Mouse (Mus musculus): Measurements from ENCODE around the gene Rgl2. TPM values are rescaled to one million over a fixed set of nuclear protein-coding genes. Genes with fewer than 3 reads are reported as not detected.
A peak's percentile ranks its signal among the peaks of the same experiment; 100 is the strongest.
"Not testable (repeated sequence)": the region's sequence is repeated elsewhere in the genome, so short reads cannot be mapped to it uniquely, and the experiment has no call there.

Rgl2 gene
- polyA plus RNA-seq, 1 experiment from 2014 or later = 39.8 TPM

- ATAC-seq (ENCODE audit: insufficient number of reproducible peaks, insufficient read depth, low FRiP score, low read depth) = no peak
- Histone ChIP-seq H3K4me1 (ENCODE audit: control insufficient read depth, insufficient read depth, low read length) (peaks cover 21% of the 10 kb centered on the region; the same call in 1 of the 2 replicates), H3K9me3 (ENCODE audit: control insufficient read depth, low read depth, low read length) (no peaks in the 10 kb centered on the region), H3K27me3 (ENCODE audit: control insufficient read depth, insufficient read depth, low read length) (no peaks in the 10 kb centered on the region), H3K4me2 (replicated peaks; ENCODE audit: low read depth, low read length) (no peak overlapping the region), H3K9ac (replicated peaks; ENCODE audit: low read depth, low read length) (no peak overlapping the region), H3K27ac (ENCODE audit: low read length) (no peak overlapping the region), H3K4me3 (ENCODE audit: low read depth, low read length) (no peak overlapping the region), H3K36me3 (ENCODE audit: control insufficient read depth, insufficient read depth, low read length) (peaks cover 46% of the 10 kb centered on the region)
- 85% methylated on average over 22 of the region's 22 CpGs for WGBS
Measured at GRCm38 (mm10) chr17:33948090-33948904, 19.0 kb downstream of the Rgl2 start.

- 84% methylated on average over 19 of the region's 19 CpGs for WGBS
- Histone ChIP-seq H3K9ac (replicated peaks; ENCODE audit: low read depth, low read length) (no peak overlapping the region), H3K36me3 (ENCODE audit: control insufficient read depth, insufficient read depth, low read length) (peaks cover 44% of the 10 kb centered on the region), H3K4me2 (replicated peaks; ENCODE audit: low read depth, low read length) (no peak overlapping the region), H3K27me3 (ENCODE audit: control insufficient read depth, insufficient read depth, low read length) (no peaks in the 10 kb centered on the region), H3K27ac (ENCODE audit: low read length) (no peak overlapping the region), H3K4me3 (ENCODE audit: low read depth, low read length) (no peak overlapping the region), H3K9me3 (ENCODE audit: control insufficient read depth, low read depth, low read length) (no peaks in the 10 kb centered on the region), H3K4me1 (ENCODE audit: control insufficient read depth, insufficient read depth, low read length) (peaks cover 28% of the 10 kb centered on the region; the same call in 1 of the 2 replicates)
- no peak for ATAC-seq (ENCODE audit: insufficient number of reproducible peaks, insufficient read depth, low FRiP score, low read depth)
Measured at GRCm38 (mm10) chr17:33948905-33949537, 19.7 kb downstream of the Rgl2 start.

- ATAC-seq (ENCODE audit: insufficient number of reproducible peaks, insufficient read depth, low FRiP score, low read depth) = no peak
- Histone ChIP-seq H3K36me3 (ENCODE audit: control insufficient read depth, insufficient read depth, low read length) (peaks cover 37% of the 10 kb centered on the region), H3K4me3 (ENCODE audit: low read depth, low read length) (peak overlapping the region; percentile 41), H3K9me3 (ENCODE audit: control insufficient read depth, low read depth, low read length) (no peaks in the 10 kb centered on the region), H3K27me3 (ENCODE audit: control insufficient read depth, insufficient read depth, low read length) (no peaks in the 10 kb centered on the region), H3K9ac (replicated peaks; ENCODE audit: low read depth, low read length) (no peak overlapping the region), H3K4me1 (ENCODE audit: control insufficient read depth, insufficient read depth, low read length) (peaks cover 34% of the 10 kb centered on the region; the same call in 1 of the 2 replicates), H3K4me2 (replicated peaks; ENCODE audit: low read depth, low read length) (peak overlapping the region; percentile 83), H3K27ac (ENCODE audit: low read length) (no peak overlapping the region)
- WGBS = 72% methylated on average over 10 of the region's 10 CpGs
Measured at GRCm38 (mm10) chr17:33950131-33950625, 20.8 kb downstream of the Rgl2 start.

- peak; percentile 83 for ATAC-seq (ENCODE audit: insufficient number of reproducible peaks, insufficient read depth, low FRiP score, low read depth)
- Histone ChIP-seq H3K9ac (replicated peaks; ENCODE audit: low read depth, low read length) (peak within 1 kb of the TSS; percentile 53), H3K4me2 (replicated peaks; ENCODE audit: low read depth, low read length) (peak within 1 kb of the TSS; percentile 83), H3K36me3 (ENCODE audit: control insufficient read depth, insufficient read depth, low read length) (peaks cover 36% of the 10 kb centered on the region), H3K27ac (ENCODE audit: low read length) (peak within 1 kb of the TSS; percentile 86), H3K27me3 (ENCODE audit: control insufficient read depth, insufficient read depth, low read length) (no peaks in the 10 kb centered on the region), H3K4me1 (ENCODE audit: control insufficient read depth, insufficient read depth, low read length) (peaks cover 34% of the 10 kb centered on the region; the same call in 1 of the 2 replicates), H3K9me3 (ENCODE audit: control insufficient read depth, low read depth, low read length) (no peaks in the 10 kb centered on the region), H3K4me3 (ENCODE audit: low read depth, low read length) (peak within 1 kb of the TSS; percentile 41)
- under 1% methylated on average over 45 of the region's 45 CpGs for WGBS
Measured at GRCm38 (mm10) chr17:33951021-33951946, 21.9 kb downstream of the Rgl2 start, which contains the start of gene B3galt4. TSS of gene B3galt4 (minus strand) at chr17:33951488.

GRCm38 (mm10) chr17:33952015-33952414 is 22.7 kb downstream of the Rgl2 start:
- H3K27me3 ChIP-seq (ENCODE audit: control insufficient read depth, insufficient read depth, low read length); H3K4me3 ChIP-seq (ENCODE audit: low read depth, low read length); ATAC-seq (ENCODE audit: insufficient number of reproducible peaks, insufficient read depth, low FRiP score, low read depth); H3K9me3 ChIP-seq (ENCODE audit: control insufficient read depth, low read depth, low read length): not testable (repeated sequence)
- Histone ChIP-seq H3K4me1 (ENCODE audit: control insufficient read depth, insufficient read depth, low read length) (peaks cover 39% of the 10 kb centered on the region; the same call in 1 of the 2 replicates), H3K36me3 (ENCODE audit: control insufficient read depth, insufficient read depth, low read length) (peaks cover 31% of the 10 kb centered on the region), H3K9ac (replicated peaks; ENCODE audit: low read depth, low read length) (peak overlapping the region; percentile 53; the same call in 1 of the 2 replicates), H3K27ac (ENCODE audit: low read length) (peak overlapping the region; percentile 86; the same call in 1 of the 2 replicates), H3K4me2 (replicated peaks; ENCODE audit: low read depth, low read length) (peak overlapping the region; percentile 83)
- WGBS = 72% methylated on average over 13 of the region's 13 CpGs

GRCm38 (mm10) chr17:33952879-33953278 is 23.5 kb downstream of the Rgl2 start:
- ATAC-seq (ENCODE audit: insufficient number of reproducible peaks, insufficient read depth, low FRiP score, low read depth) = no peak
- H3K9ac ChIP-seq (replicated peaks; ENCODE audit: low read depth, low read length) = no peak overlapping the region; the same call in 1 of the 2 replicates
- no peak overlapping the region for H3K27ac ChIP-seq (ENCODE audit: low read length)
- peaks cover 31% of the 10 kb centered on the region for H3K36me3 ChIP-seq (ENCODE audit: control insufficient read depth, insufficient read depth, low read length)
- H3K9me3 ChIP-seq (ENCODE audit: control insufficient read depth, low read depth, low read length) = no peaks in the 10 kb centered on the region
- peaks cover 39% of the 10 kb centered on the region; the same call in 1 of the 2 replicates for H3K4me1 ChIP-seq (ENCODE audit: control insufficient read depth, insufficient read depth, low read length)
- 78% methylated on average over 4 of the region's 4 CpGs for WGBS
- H3K27me3 ChIP-seq (ENCODE audit: control insufficient read depth, insufficient read depth, low read length) = no peaks in the 10 kb centered on the region
- no peak overlapping the region for H3K4me3 ChIP-seq (ENCODE audit: low read depth, low read length)
- H3K4me2 ChIP-seq (replicated peaks; ENCODE audit: low read depth, low read length) = no peak overlapping the region

GRCm38 (mm10) chr17:33953310-33953709 is 24.0 kb downstream of the Rgl2 start:
- ATAC-seq (ENCODE audit: insufficient number of reproducible peaks, insufficient read depth, low FRiP score, low read depth) = no peak
- Histone ChIP-seq H3K9me3 (ENCODE audit: control insufficient read depth, low read depth, low read length) (no peaks in the 10 kb centered on the region), H3K4me2 (replicated peaks; ENCODE audit: low read depth, low read length) (0 out of 2 replicates have a peak overlapping the region, but pooled peaks have one; percentile 100), H3K4me3 (ENCODE audit: low read depth, low read length) (no peak overlapping the region; the same call in 1 of the 2 replicates), H3K4me1 (ENCODE audit: control insufficient read depth, insufficient read depth, low read length) (peaks cover 39% of the 10 kb centered on the region; the same call in 1 of the 2 replicates), H3K9ac (replicated peaks; ENCODE audit: low read depth, low read length) (0 out of 2 replicates have a peak overlapping the region, but pooled peaks have one; percentile 6), H3K27ac (ENCODE audit: low read length) (no peak overlapping the region), H3K36me3 (ENCODE audit: control insufficient read depth, insufficient read depth, low read length) (peaks cover 31% of the 10 kb centered on the region), H3K27me3 (ENCODE audit: control insufficient read depth, insufficient read depth, low read length) (no peaks in the 10 kb centered on the region)
- 79% methylated on average over 3 of the region's 3 CpGs for WGBS
